In the genomic region with DNA sequence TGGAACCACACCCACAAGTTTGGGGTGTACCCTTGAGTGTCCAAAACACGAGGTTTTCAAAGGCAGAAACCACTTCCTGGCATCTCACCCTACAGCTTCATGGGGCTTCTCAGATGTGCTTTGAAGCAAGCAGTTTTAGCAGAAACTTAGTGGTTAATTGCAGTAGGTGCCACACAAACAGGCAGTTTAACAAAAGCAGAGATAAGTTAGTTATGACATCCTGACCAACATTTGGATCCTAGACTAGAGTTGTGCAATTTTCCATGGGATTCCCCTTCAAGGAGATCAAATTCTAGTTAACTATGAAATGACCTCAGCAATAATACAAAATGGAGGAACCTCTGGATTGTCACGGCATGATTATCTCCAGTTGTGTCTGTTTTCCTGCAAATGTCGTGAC, we compare ENCODE assay signal across 17 mouse cellular contexts.
DNase-seq lines count a peak whose midpoint lies in the region; ATAC-seq lines count a peak whose summit lies in the region.
"Had no signal": no experiment of that assay in that cellular context is flagged by ENCODE, and none has a peak within 500 bp of the region (broad histone marks: within the 10 kb centered on the region; RNA-seq: fewer than 3 reads in every experiment).

No protein-coding gene starts in this region.

- no peaks in the 10 kb centered on the region for H3K4me1 ChIP-seq in forebrain, embryonic 15.5 days
- H3K4me1 ChIP-seq in limb, embryonic 10.5 days = no peaks in the 10 kb centered on the region
- H3K4me1 ChIP-seq: limb, embryonic 15.5 days; midbrain, embryonic 10.5 days had no signal

- H3K27me3 ChIP-seq in forebrain, embryonic 15.5 days = no peaks in the 10 kb centered on the region
- H3K27me3 ChIP-seq in limb, embryonic 10.5 days (ENCODE audit: low read depth, poor library complexity, severe bottlenecking) = no peaks in the 10 kb centered on the region
- H3K27me3 ChIP-seq: limb, embryonic 15.5 days; Patski had no signal

- peak; percentile 1 for DNase-seq in spleen, adult 12 weeks (ENCODE audit: low spot score)
- no peak for DNase-seq in spleen, postnatal 14 days (ENCODE audit: low spot score in 2 of 2)
- DNase-seq in right cerebral cortex, postnatal 25 days = no peak
- DNase-seq in limb, embryonic 10.5 days (ENCODE audit: low spot score) = no peak
- DNase-seq: adrenal gland, postnatal 10 days; cerebellum, postnatal 10 days; kidney, adult 8-10 months; kidney, postnatal 4 days; lung, embryonic 14.5 days; spleen, adult 18-20 months had no signal

- no peaks in the 10 kb centered on the region for H3K9me3 ChIP-seq in forebrain, embryonic 15.5 days
- no peaks in the 10 kb centered on the region for H3K9me3 ChIP-seq in limb, embryonic 10.5 days (replicated peaks)
- H3K9me3 ChIP-seq: limb, embryonic 15.5 days; midbrain, embryonic 10.5 days had no signal

- H3K27ac ChIP-seq in forebrain, embryonic 15.5 days (replicated peaks) = no peak overlapping the region
- H3K27ac ChIP-seq in limb, embryonic 10.5 days = no peak overlapping the region
- H3K27ac ChIP-seq: limb, embryonic 15.5 days; midbrain, embryonic 10.5 days had no signal

- H3K4me2 ChIP-seq in forebrain, embryonic 15.5 days (replicated peaks) = no peak overlapping the region
- H3K4me2 ChIP-seq: limb, embryonic 15.5 days; lung, embryonic 14.5 days had no signal

- no peaks in the 10 kb centered on the region for H3K36me3 ChIP-seq in forebrain, embryonic 15.5 days
- H3K36me3 ChIP-seq in limb, embryonic 10.5 days = no peaks in the 10 kb centered on the region
- H3K36me3 ChIP-seq: limb, embryonic 15.5 days; midbrain, embryonic 10.5 days had no signal

- 0 out of 2 replicates have a peak, but pooled peaks have one; percentile 29 for ATAC-seq in common myeloid progenitor, adult 5-6 weeks (replicated peaks; ENCODE audit: low read depth, poor library complexity, severe bottlenecking)
- ATAC-seq in neutrophil, adult 5-6 weeks (ENCODE audit: extremely low read depth, insufficient number of reproducible peaks, low FRiP score, poor library complexity, severe bottlenecking) = peak; percentile 56; the same call in 1 of the 2 replicates
- no peak for ATAC-seq in forebrain, embryonic 15.5 days (replicated peaks)
- ATAC-seq: hindbrain, embryonic 16.5 days; Patski had no signal

- WGBS in forebrain, embryonic 15.5 days = 71% methylated on average over 3 of the region's 3 CpGs
- WGBS in limb, embryonic 10.5 days = 69% methylated on average over 3 of the region's 3 CpGs

- H3K4me3 ChIP-seq in forebrain, embryonic 15.5 days = no peak overlapping the region
- no peak overlapping the region for H3K4me3 ChIP-seq in limb, embryonic 10.5 days
- H3K4me3 ChIP-seq: limb, embryonic 15.5 days; midbrain, embryonic 10.5 days had no signal

- H3K9ac ChIP-seq in forebrain, embryonic 15.5 days (replicated peaks) = no peak overlapping the region
- H3K9ac ChIP-seq: limb, embryonic 15.5 days; lung, embryonic 14.5 days had no signal
